Mouse (Mus musculus): Measurements from ENCODE around the gene Mgrn1. TPM values are rescaled to one million over a fixed set of nuclear protein-coding genes. Genes with fewer than 3 reads are reported as not detected.

Gene Mgrn1
- polyA plus RNA-seq, 1 experiment from 2014 or later = 125 TPM

- Histone ChIP-seq H3K4me1 (peaks cover 21% of the 10 kb centered on the region), H3K4me3 (replicated peaks) (no peak overlapping the region), H3K27ac (replicated peaks) (no peak overlapping the region), H3K9ac (replicated peaks) (no peak overlapping the region), H3K36me3 (no peaks in the 10 kb centered on the region), H3K9me3 (replicated peaks) (no peaks in the 10 kb centered on the region), H3K4me2 (no peak overlapping the region), H3K27me3 (replicated peaks) (no peaks in the 10 kb centered on the region)
- 74% methylated on average over 2 of the region's 2 CpGs for WGBS
- ATAC-seq (ENCODE audit: low FRiP score) = no peak
Measured at GRCm38 (mm10) chr16:4899711-4900110, 13.7 kb downstream of the Mgrn1 start.

- Histone ChIP-seq H3K27ac (replicated peaks) (no peak overlapping the region), H3K9ac (replicated peaks) (no peak overlapping the region), H3K9me3 (replicated peaks) (no peaks in the 10 kb centered on the region), H3K4me2 (no peak overlapping the region), H3K4me1 (peaks cover 21% of the 10 kb centered on the region), H3K27me3 (replicated peaks) (no peaks in the 10 kb centered on the region), H3K4me3 (replicated peaks) (no peak overlapping the region), H3K36me3 (no peaks in the 10 kb centered on the region)
- no peak for ATAC-seq (ENCODE audit: low FRiP score)
- WGBS = 38% methylated on average over 7 of the region's 7 CpGs
Measured at GRCm38 (mm10) chr16:4901167-4901566, 15.1 kb downstream of the Mgrn1 start.

- no peak overlapping the region for H3K4me2 ChIP-seq
- no peak overlapping the region for H3K27ac ChIP-seq (replicated peaks)
- peaks cover 16% of the 10 kb centered on the region for H3K4me1 ChIP-seq
- no peak for ATAC-seq (ENCODE audit: low FRiP score)
- H3K36me3 ChIP-seq = peaks cover 2% of the 10 kb centered on the region; the same call in 1 of the 2 replicates
- H3K27me3 ChIP-seq (replicated peaks) = no peaks in the 10 kb centered on the region
- H3K9me3 ChIP-seq (replicated peaks) = no peaks in the 10 kb centered on the region
- WGBS = 75% methylated on average over 2 of the region's 2 CpGs
- H3K9ac ChIP-seq (replicated peaks) = no peak overlapping the region
- H3K4me3 ChIP-seq (replicated peaks) = no peak overlapping the region
Measured at GRCm38 (mm10) chr16:4902390-4902789, 16.3 kb downstream of the Mgrn1 start.

- ATAC-seq (ENCODE audit: low FRiP score) = no peak
- Histone ChIP-seq H3K4me3 (replicated peaks) (no peak overlapping the region), H3K9me3 (replicated peaks) (no peaks in the 10 kb centered on the region), H3K4me1 (peaks cover 17% of the 10 kb centered on the region), H3K9ac (replicated peaks) (no peak overlapping the region), H3K36me3 (peaks cover 7% of the 10 kb centered on the region; the same call in 1 of the 2 replicates), H3K4me2 (no peak overlapping the region), H3K27me3 (replicated peaks) (no peaks in the 10 kb centered on the region), H3K27ac (replicated peaks) (no peak overlapping the region)
- 84% methylated on average over 6 of the region's 6 CpGs for WGBS
Measured at GRCm38 (mm10) chr16:4903491-4904102, 17.5 kb downstream of the Mgrn1 start.

- no peak overlapping the region for H3K27ac ChIP-seq (replicated peaks)
- no peak overlapping the region for H3K4me3 ChIP-seq (replicated peaks)
- H3K36me3 ChIP-seq = peaks cover 14% of the 10 kb centered on the region
- 94% methylated on average over 3 of the region's 3 CpGs for WGBS
- no peak for ATAC-seq (ENCODE audit: low FRiP score)
- H3K9ac ChIP-seq (replicated peaks) = no peak overlapping the region
- peaks cover 17% of the 10 kb centered on the region for H3K4me1 ChIP-seq
- H3K9me3 ChIP-seq (replicated peaks) = no peaks in the 10 kb centered on the region
- H3K4me2 ChIP-seq = no peak overlapping the region
- no peaks in the 10 kb centered on the region for H3K27me3 ChIP-seq (replicated peaks)
Measured at GRCm38 (mm10) chr16:4904878-4905277, 18.8 kb downstream of the Mgrn1 start.

- Histone ChIP-seq H3K9ac (replicated peaks) (no peak overlapping the region), H3K4me3 (replicated peaks) (no peak overlapping the region), H3K27me3 (replicated peaks) (no peaks in the 10 kb centered on the region), H3K9me3 (replicated peaks) (no peaks in the 10 kb centered on the region), H3K4me2 (no peak overlapping the region), H3K4me1 (peaks cover 17% of the 10 kb centered on the region), H3K36me3 (peaks cover 19% of the 10 kb centered on the region), H3K27ac (replicated peaks) (no peak overlapping the region)
- ATAC-seq (ENCODE audit: low FRiP score) = no peak
- WGBS = 67% methylated on average over 1 of the region's 1 CpGs
Measured at GRCm38 (mm10) chr16:4905591-4905990, 19.5 kb downstream of the Mgrn1 start.

- ATAC-seq (ENCODE audit: low FRiP score) = no peak
- H3K4me2 ChIP-seq = no peak overlapping the region
- no peaks in the 10 kb centered on the region for H3K9me3 ChIP-seq (replicated peaks)
- H3K4me1 ChIP-seq = peaks cover 15% of the 10 kb centered on the region
- H3K27ac ChIP-seq (replicated peaks) = no peak overlapping the region
- no peaks in the 10 kb centered on the region for H3K27me3 ChIP-seq (replicated peaks)
- no peak overlapping the region for H3K9ac ChIP-seq (replicated peaks)
- H3K4me3 ChIP-seq (replicated peaks) = no peak overlapping the region
- H3K36me3 ChIP-seq = peaks cover 29% of the 10 kb centered on the region
Measured at GRCm38 (mm10) chr16:4906559-4906958, 20.5 kb downstream of the Mgrn1 start.

GRCm38 (mm10) chr16:4907386-4907785 is 21.3 kb downstream of the Mgrn1 start:
- WGBS = 68% methylated on average over 2 of the region's 2 CpGs
- no peak overlapping the region for H3K9ac ChIP-seq (replicated peaks)
- no peaks in the 10 kb centered on the region for H3K27me3 ChIP-seq (replicated peaks)
- no peak overlapping the region for H3K4me3 ChIP-seq (replicated peaks)
- no peak for ATAC-seq (ENCODE audit: low FRiP score)
- H3K4me2 ChIP-seq = no peak overlapping the region
- no peaks in the 10 kb centered on the region for H3K9me3 ChIP-seq (replicated peaks)
- peaks cover 36% of the 10 kb centered on the region for H3K36me3 ChIP-seq
- no peak overlapping the region for H3K27ac ChIP-seq (replicated peaks)
- H3K4me1 ChIP-seq = 0 out of 2 replicates have a peak, but pooled peaks cover 9% of the 10 kb centered on the region

- no peak for ATAC-seq (ENCODE audit: low FRiP score)
- no peak overlapping the region for H3K27ac ChIP-seq (replicated peaks)
- peaks cover 42% of the 10 kb centered on the region for H3K36me3 ChIP-seq
- H3K27me3 ChIP-seq (replicated peaks) = no peaks in the 10 kb centered on the region
- 0 out of 2 replicates have a peak, but pooled peaks cover 7% of the 10 kb centered on the region for H3K4me1 ChIP-seq
- no peak overlapping the region for H3K4me3 ChIP-seq (replicated peaks)
- H3K4me2 ChIP-seq = no peak overlapping the region
- 53% methylated on average over 5 of the region's 5 CpGs for WGBS
- H3K9me3 ChIP-seq (replicated peaks) = no peaks in the 10 kb centered on the region
- H3K9ac ChIP-seq (replicated peaks) = no peak overlapping the region
Measured at GRCm38 (mm10) chr16:4907972-4908371, 21.9 kb downstream of the Mgrn1 start.

- 98% methylated on average over 2 of the region's 2 CpGs for WGBS
Measured at GRCm38 (mm10) chr16:4909745-4910144, 23.7 kb downstream of the Mgrn1 start.

GRCm38 (mm10) chr16:4910758-4911157 is 24.7 kb downstream of the Mgrn1 start:
- H3K36me3 ChIP-seq = peaks cover 62% of the 10 kb centered on the region

More at GRCm38 (mm10) chr16:4909745-4910144, 23.7 kb downstream of the Mgrn1 start:
- H3K27me3 ChIP-seq (replicated peaks) = no peaks in the 10 kb centered on the region
- no peak for ATAC-seq (ENCODE audit: low FRiP score)
- H3K4me3 ChIP-seq (replicated peaks) = no peak overlapping the region
- no peak overlapping the region for H3K9ac ChIP-seq (replicated peaks)
- H3K9me3 ChIP-seq (replicated peaks) = no peaks in the 10 kb centered on the region
- H3K4me1 ChIP-seq = peaks cover 12% of the 10 kb centered on the region; the same call in 1 of the 2 replicates
- H3K4me2 ChIP-seq = no peak overlapping the region
- H3K27ac ChIP-seq (replicated peaks) = no peak overlapping the region
- H3K36me3 ChIP-seq = peaks cover 54% of the 10 kb centered on the region

GRCm38 (mm10) chr16:4912074-4912648 is 26.1 kb downstream of the Mgrn1 start:
- peaks cover 10% of the 10 kb centered on the region; the same call in 1 of the 2 replicates for H3K4me1 ChIP-seq
- H3K36me3 ChIP-seq = peaks cover 73% of the 10 kb centered on the region
- H3K4me2 ChIP-seq = no peak overlapping the region
- H3K27ac ChIP-seq (replicated peaks) = 0 out of 2 replicates have a peak overlapping the region, but pooled peaks have one; percentile 51
- WGBS = 77% methylated on average over 10 of the region's 10 CpGs
- H3K9ac ChIP-seq (replicated peaks) = no peak overlapping the region
- no peak overlapping the region for H3K4me3 ChIP-seq (replicated peaks)
- no peaks in the 10 kb centered on the region for H3K9me3 ChIP-seq (replicated peaks)
- ATAC-seq (ENCODE audit: low FRiP score) = no peak
- no peaks in the 10 kb centered on the region for H3K27me3 ChIP-seq (replicated peaks)

More at GRCm38 (mm10) chr16:4910758-4911157, 24.7 kb downstream of the Mgrn1 start:
- no peak for ATAC-seq (ENCODE audit: low FRiP score)
- Histone ChIP-seq H3K9ac (replicated peaks) (no peak overlapping the region), H3K27me3 (replicated peaks) (no peaks in the 10 kb centered on the region), H3K4me3 (replicated peaks) (no peak overlapping the region), H3K9me3 (replicated peaks) (no peaks in the 10 kb centered on the region), H3K4me2 (no peak overlapping the region), H3K27ac (replicated peaks) (no peak overlapping the region), H3K4me1 (peaks cover 10% of the 10 kb centered on the region; the same call in 1 of the 2 replicates)
- WGBS = 98% methylated on average over 8 of the region's 8 CpGs
